Mouse (Mus musculus): ENCODE measurements at regions not wholly inside any gene's neighbourhood (a gene's known extent, or its start where the extent isn't known, plus 50 kb on each side); places are given as distances from the start of the nearest gene placed in this dataset.
A peak's percentile ranks its signal among the peaks of the same experiment; 100 is the strongest.

GRCm38 (mm10) chr11:63573271-63573670 is 348.8 kb downstream of the Hs3st3b1 start:
- DNase-seq (ENCODE audit: low spot score in 2 of 2), result no peak

- DNase-seq (ENCODE audit: low spot score in 2 of 2), result no peak
These were observed 338.8 kb downstream of the Hs3st3b1 start for GRCm38 (mm10) chr11:63583321-63583720.

DNA sequence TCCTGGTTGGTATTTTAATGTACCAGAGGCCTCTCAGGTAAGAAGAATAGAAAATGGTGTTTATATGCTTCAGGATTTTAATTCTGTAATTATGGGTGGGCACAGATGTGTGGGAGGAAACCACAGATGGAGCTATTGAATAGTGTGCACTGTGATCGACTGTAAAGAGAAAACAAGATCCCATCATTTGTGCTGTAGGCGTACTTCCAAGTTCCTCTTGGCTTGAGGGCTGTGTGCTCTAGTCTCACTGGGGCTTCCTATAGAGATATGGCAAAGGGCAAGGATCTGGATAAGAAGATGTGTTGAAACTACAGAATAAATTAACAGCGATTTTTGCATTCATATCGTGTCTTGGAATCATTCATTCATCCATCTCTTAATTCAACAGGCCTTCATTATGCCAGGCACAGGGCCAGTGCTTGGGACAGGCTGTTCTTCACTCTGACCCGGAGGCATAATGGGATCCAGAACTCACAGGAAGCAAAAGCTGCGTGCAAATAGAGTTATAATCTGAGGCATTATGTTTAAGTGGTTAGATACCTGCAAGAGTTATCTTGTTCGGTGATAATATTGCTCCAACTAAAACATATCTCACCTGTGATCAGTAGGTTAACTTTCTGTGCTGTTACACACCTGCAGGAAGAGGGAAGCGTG is 336.7 kb downstream of the Hs3st3b1 start:
- no peak for DNase-seq (ENCODE audit: low spot score in 2 of 2)

GRCm38 (mm10) chr11:63620220-63620619 is 301.9 kb downstream of the Hs3st3b1 start:
- DNase-seq (ENCODE audit: low spot score in 2 of 2), result peak; percentile 4 to 5

- no peak for DNase-seq (ENCODE audit: low spot score in 2 of 2)
These were observed 291.8 kb downstream of the Hs3st3b1 start for GRCm38 (mm10) chr11:63630336-63630735.

DNA sequence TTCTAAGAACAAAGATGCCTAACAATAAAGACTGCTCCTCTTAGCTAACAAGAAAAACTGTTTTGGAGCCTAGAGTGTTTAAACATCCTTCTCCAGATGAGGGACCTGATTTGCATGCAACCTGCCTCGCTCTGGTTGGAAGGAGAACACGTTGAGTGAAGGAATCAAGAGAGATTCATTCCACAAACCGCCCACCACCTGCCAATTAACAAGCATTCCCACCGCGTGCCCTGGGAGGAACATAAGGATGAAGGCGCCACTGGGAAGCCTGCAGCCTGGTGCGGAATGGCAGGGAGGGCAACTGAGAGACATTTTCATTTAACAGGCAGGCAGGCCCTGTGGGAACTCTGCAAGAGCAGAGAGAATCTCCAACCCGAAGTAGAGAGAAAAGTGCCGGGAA is 265.0 kb downstream of the Hs3st3b1 start:
- DNase-seq (ENCODE audit: low spot score in 2 of 2), result peak in 1 of 2 experiments; percentile 10

- DNase-seq (ENCODE audit: low spot score in 2 of 2), result no peak
These were observed 256.7 kb downstream of the Hs3st3b1 start for GRCm38 (mm10) chr11:63665268-63665934.

DNA sequence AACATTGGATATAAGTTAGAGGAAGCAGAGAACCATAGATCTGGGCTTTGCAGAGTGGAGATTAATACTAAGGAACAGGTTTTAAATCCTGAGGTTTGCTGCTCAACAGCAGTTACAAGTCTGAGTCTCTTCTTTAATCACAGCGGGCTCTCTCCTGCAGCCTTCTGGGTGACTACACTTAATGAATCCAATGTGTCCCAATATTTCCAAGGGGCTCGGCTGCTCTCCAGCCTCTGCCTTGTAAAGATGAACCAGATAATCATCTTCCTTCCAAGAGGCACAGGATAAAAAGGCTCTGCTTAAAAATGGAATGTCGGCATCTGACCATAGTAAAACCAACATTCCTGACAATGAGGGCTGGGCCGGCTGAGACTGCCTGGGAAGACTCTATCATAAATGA is 251.6 kb downstream of the Hs3st3b1 start:
- DNase-seq (ENCODE audit: low spot score in 2 of 2), result no peak

- DNase-seq (ENCODE audit: low spot score in 2 of 2), result no peak
These were observed 250.3 kb downstream of the Hs3st3b1 start for GRCm38 (mm10) chr11:63671816-63672215.

DNA sequence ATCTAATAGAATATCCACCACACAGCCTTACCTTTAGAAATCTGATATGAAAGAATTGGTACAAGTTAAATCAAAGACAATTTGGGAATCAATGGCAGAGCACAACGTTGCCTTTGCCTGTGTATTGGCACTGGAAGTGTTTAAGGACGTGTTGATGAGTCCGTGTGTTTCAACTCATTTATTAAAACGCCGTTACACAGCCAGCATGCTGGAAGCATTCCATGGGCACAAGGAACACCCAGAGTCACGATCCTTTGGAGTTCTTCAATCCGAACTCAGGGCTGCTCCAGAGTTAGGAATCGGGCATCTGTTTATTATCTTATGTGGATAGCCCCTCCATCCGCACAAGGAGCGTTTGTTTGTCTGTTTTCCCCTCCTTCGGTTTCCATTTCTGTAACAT is 244.2 kb downstream of the Hs3st3b1 start:
- no peak for DNase-seq (ENCODE audit: low spot score in 2 of 2)

DNA sequence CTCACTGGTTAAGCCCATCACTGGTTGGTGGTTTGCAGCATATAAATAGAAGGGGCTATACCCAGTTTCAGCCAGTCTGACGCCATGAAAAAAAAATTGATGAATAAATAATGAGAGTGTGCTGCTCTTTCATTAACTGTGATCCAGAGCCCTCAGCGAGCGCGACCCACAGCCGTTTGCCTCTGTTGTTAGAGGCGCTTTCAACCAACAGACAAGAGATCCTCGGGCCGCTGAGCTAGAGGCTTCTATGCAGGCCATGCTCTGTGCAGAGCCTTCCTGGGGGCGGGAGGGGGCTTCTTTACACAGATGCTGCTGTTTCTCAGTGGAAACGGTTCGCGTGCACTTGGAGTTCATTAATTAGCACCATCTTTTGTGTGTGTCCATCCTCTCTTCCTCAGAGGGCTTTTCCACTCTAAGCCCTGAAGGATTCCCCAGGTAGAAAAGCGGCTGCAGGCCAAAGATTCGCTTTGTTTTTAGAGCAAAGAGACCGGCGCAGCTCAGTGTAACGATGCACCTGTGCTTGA is 243.6 kb downstream of the Hs3st3b1 start:
- no peak for DNase-seq (ENCODE audit: low spot score in 2 of 2)

DNA sequence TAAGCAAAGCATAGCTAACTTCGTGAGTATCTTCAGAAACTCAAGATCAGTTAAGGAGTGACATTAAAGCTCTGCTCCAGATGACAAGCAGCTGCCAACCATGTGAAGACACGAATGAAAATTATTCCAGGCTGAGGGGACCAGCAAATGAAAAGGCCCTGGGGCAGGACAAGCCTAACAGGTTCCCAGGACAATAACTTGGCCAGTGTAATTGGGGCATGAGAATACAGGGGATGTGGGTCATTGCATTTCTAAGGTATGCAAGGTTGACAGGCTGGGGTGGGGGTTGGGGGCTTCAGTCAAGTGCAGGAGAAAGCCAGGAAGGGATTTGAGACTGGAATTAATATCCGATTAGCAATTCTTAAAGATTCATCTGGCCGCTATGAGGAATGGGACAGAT is 242.6 kb downstream of the Hs3st3b1 start:
- no peak for DNase-seq (ENCODE audit: low spot score in 2 of 2)

DNA sequence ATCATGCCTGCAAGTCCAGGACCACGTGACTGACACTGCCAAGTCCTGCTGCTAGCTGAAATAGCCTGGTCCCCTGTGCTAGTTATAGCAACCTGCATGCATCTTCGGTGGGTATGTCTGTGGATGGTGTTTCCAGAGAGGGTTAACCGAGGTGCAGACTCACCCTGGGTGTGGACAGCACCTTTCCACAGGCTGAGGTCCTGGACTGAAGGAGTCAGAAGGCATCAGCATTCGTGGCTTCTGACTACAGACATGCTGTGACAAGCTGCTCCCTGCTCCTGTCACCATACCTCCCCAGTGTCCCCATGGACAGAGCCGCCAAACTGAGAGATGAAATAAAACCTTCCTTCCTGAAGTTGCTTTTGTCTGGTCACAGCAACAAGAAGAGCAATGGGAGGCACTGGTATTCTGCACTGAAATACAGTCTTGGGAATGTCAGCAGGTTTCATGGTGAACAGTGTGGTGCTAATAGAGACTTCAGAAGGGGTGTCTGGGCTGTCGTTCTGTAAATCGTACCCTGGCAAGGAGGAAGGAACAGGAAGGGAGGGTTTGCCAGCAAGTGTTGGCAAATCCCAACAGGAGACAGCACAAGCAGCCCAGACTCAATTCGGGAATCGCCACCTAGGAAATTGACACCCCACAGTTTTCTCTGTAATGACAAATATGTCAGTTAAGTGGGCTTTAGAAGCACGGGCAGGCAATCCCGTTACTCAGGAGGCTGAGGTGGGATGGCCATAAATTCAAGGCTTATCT is 237.7 kb downstream of the Hs3st3b1 start:
- no peak for DNase-seq (ENCODE audit: low spot score in 2 of 2)

DNA sequence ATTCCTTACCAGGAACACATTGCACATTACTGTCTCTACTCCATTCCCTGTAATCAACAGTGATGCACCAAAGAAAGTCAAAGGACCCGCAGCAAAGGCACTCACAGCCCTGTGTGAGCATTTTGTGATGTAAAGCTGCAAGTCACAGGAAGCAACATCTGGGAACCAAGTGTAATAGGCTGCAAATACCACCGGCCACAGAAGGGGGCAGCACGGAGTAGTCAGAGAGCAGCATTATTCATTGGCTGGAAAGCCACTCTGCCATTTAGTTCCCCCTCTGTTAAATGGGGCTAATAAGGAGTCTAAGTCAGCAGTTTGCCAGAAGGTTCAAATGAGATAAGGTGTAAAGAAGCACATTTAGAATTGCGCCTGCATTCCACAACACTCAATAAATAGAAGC is 231.0 kb downstream of the Hs3st3b1 start:
- peak; percentile 14 to 23 for DNase-seq (ENCODE audit: low spot score in 2 of 2)

- DNase-seq (ENCODE audit: low spot score in 2 of 2), result no peak
These were observed 217.0 kb downstream of the Hs3st3b1 start for GRCm38 (mm10) chr11:63704995-63705580.

DNA sequence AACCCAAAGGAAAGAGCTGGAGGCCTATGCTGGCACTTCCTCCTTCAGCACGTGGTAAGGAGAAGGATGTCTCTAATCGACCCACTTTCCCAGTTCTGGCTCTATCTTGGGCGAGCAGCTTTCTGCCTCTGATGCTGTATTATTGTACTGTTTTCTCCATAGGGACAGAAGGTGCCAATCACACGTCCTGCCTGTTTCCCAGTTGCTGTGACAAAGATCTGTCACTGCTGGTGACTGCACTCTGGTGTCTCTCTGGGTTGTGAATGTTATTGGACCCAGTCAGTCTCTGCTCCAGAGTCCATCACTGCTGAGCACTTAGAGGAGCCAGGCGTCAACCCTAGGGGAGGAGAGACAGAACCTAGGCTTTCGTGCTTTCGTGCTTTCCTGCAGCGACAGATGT is 216.0 kb downstream of the Hs3st3b1 start:
- no peak for DNase-seq (ENCODE audit: low spot score in 2 of 2)

- no peak for DNase-seq (ENCODE audit: low spot score in 2 of 2)
These were observed 215.0 kb downstream of the Hs3st3b1 start for GRCm38 (mm10) chr11:63707093-63707492.

GRCm38 (mm10) chr11:63708412-63708811 is 213.7 kb downstream of the Hs3st3b1 start:
- peak; percentile 18 to 32 for DNase-seq (ENCODE audit: low spot score in 2 of 2)

- no peak for DNase-seq (ENCODE audit: low spot score in 2 of 2)
These were observed 209.8 kb downstream of the Hs3st3b1 start for GRCm38 (mm10) chr11:63712053-63712864.

DNA sequence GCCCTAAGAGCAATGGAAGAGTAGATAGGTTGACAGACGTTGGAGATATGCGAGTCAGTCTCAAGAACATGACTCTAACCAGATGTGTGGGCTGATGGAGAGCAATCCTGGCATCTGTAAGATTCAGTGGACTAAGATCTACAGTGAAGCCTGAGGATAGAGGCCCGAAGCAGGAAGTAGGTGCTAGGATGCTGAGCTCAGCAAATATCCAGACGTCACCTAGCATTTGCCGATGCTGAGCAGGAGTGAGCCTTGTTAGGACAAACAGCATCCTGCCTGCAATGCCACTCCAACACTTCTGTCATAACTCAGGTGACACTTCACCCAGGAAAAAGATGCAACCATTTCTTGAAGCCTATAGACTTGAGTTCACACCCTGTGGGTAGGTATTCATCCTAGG is 199.8 kb downstream of the Hs3st3b1 start:
- DNase-seq (ENCODE audit: low spot score in 2 of 2), result no peak

- DNase-seq (ENCODE audit: low spot score in 2 of 2), result no peak
These were observed 191.2 kb downstream of the Hs3st3b1 start for GRCm38 (mm10) chr11:63730880-63731279.
